10 mouse cellular contexts compared by ENCODE assay signal in genomic region chr13:41354591-41354990, GRCm38 (mm10).
DNase-seq lines count a peak whose midpoint lies in the region; ATAC-seq and TF ChIP-seq lines count a peak whose summit lies in the region.
"Had no signal": no experiment of that assay in that cellular context is flagged by ENCODE, and none has a peak within 500 bp of the region (broad histone marks: within the 10 kb centered on the region; RNA-seq: fewer than 3 reads in every experiment).

No protein-coding gene starts in this region.

- H3K27ac ChIP-seq in heart, embryonic 15.5 days = no peak overlapping the region
- peak overlapping the region; percentile 71; the same call in 1 of the 2 replicates for H3K27ac ChIP-seq in embryonic facial prominence, embryonic 10.5 days (replicated peaks)
- H3K27ac ChIP-seq in forebrain, postnatal 0 days (ENCODE audit: low read depth, low read length) = 0 out of 2 replicates have a peak overlapping the region, but pooled peaks have one; percentile 0
- H3K27ac ChIP-seq in midbrain, embryonic 12.5 days (replicated peaks) = no peak overlapping the region

- no peak for ATAC-seq in heart, embryonic 15.5 days (replicated peaks; ENCODE audit: insufficient number of reproducible peaks, insufficient read depth, low FRiP score, low read depth)
- ATAC-seq in forebrain, postnatal 0 days = no peak
- ATAC-seq in midbrain, embryonic 12.5 days (ENCODE audit: low FRiP score, low read depth) = no peak
- ATAC-seq: activated CD4-positive, CD25-positive, alpha-beta regulatory T cell, adult 4 months had no signal

- H3K9ac ChIP-seq in heart, embryonic 15.5 days = no peak overlapping the region
- H3K9ac ChIP-seq in forebrain, postnatal 0 days = peak overlapping the region; percentile 26; the same call in 1 of the 2 replicates
- no peak overlapping the region for H3K9ac ChIP-seq in midbrain, embryonic 12.5 days (replicated peaks)

- WGBS in heart, embryonic 15.5 days = 71% methylated on average over 6 of the region's 6 CpGs
- WGBS in embryonic facial prominence, embryonic 10.5 days = 63% methylated on average over 6 of the region's 6 CpGs
- 21% methylated on average over 6 of the region's 6 CpGs for WGBS in forebrain, postnatal 0 days
- WGBS in midbrain, embryonic 12.5 days = 47% methylated on average over 6 of the region's 6 CpGs

- H3K4me3 ChIP-seq in heart, embryonic 15.5 days = no peak overlapping the region
- peak overlapping the region; percentile 4; the same call in 1 of the 2 replicates for H3K4me3 ChIP-seq in embryonic facial prominence, embryonic 10.5 days
- 0 out of 2 replicates have a peak overlapping the region, but pooled peaks have one; percentile 0 for H3K4me3 ChIP-seq in forebrain, postnatal 0 days (ENCODE audit: low read depth, low read length)
- no peak overlapping the region for H3K4me3 ChIP-seq in midbrain, embryonic 12.5 days

- no peaks in the 10 kb centered on the region for H3K9me3 ChIP-seq in heart, embryonic 15.5 days (replicated peaks)
- H3K9me3 ChIP-seq in embryonic facial prominence, embryonic 10.5 days = no peaks in the 10 kb centered on the region
- no peaks in the 10 kb centered on the region for H3K9me3 ChIP-seq in forebrain, postnatal 0 days (ENCODE audit: low read length)
- no peaks in the 10 kb centered on the region for H3K9me3 ChIP-seq in midbrain, embryonic 12.5 days

- H3K36me3 ChIP-seq in heart, embryonic 15.5 days = no peaks in the 10 kb centered on the region
- no peaks in the 10 kb centered on the region for H3K36me3 ChIP-seq in embryonic facial prominence, embryonic 10.5 days (replicated peaks)
- no peaks in the 10 kb centered on the region for H3K36me3 ChIP-seq in forebrain, postnatal 0 days (ENCODE audit: insufficient read depth)
- H3K36me3 ChIP-seq in midbrain, embryonic 12.5 days = no peaks in the 10 kb centered on the region

- intact Hi-C loops in heart, postnatal 36 days (cut with DNase I) = no loop called here

- H3K4me2 ChIP-seq in heart, embryonic 15.5 days = peak overlapping the region; percentile 34; the same call in 1 of the 2 replicates
- H3K4me2 ChIP-seq in forebrain, postnatal 0 days (ENCODE audit: low read depth) = peak overlapping the region; percentile 26
- peak overlapping the region; percentile 14; the same call in 1 of the 2 replicates for H3K4me2 ChIP-seq in midbrain, embryonic 12.5 days (replicated peaks)

- H3K4me1 ChIP-seq in heart, embryonic 15.5 days (replicated peaks) = peaks cover 51% of the 10 kb centered on the region
- H3K4me1 ChIP-seq in embryonic facial prominence, embryonic 10.5 days = peaks cover 68% of the 10 kb centered on the region
- peaks cover 33% of the 10 kb centered on the region for H3K4me1 ChIP-seq in forebrain, postnatal 0 days (ENCODE audit: insufficient read depth)
- H3K4me1 ChIP-seq in midbrain, embryonic 12.5 days = peaks cover 41% of the 10 kb centered on the region

- no peak for DNase-seq in heart, postnatal 36 days
- no peak for DNase-seq in embryonic facial prominence, embryonic 10.5 days (ENCODE audit: low spot score)
- DNase-seq in forebrain, postnatal 0 days = no peak
- DNase-seq in frontal cortex, postnatal 14 days (ENCODE audit: low spot score in 2 of 2) = no peak
- no peak for DNase-seq in retina, embryonic 14.5 days (ENCODE audit: low spot score)
- no peak for DNase-seq in cerebellum, postnatal 25 days
- DNase-seq: cerebellum, adult 2 months had no signal

- TF ChIP-seq CTCF in forebrain, postnatal 0 days (IDR thresholded peaks at IDR 0.05; ENCODE audit: low read depth) = no peak

- no peaks in the 10 kb centered on the region for H3K27me3 ChIP-seq in heart, embryonic 15.5 days
- no peaks in the 10 kb centered on the region for H3K27me3 ChIP-seq in embryonic facial prominence, embryonic 10.5 days (replicated peaks; ENCODE audit: low read depth, poor library complexity, severe bottlenecking)
- H3K27me3 ChIP-seq in forebrain, postnatal 0 days (ENCODE audit: insufficient read depth, low read length) = no peaks in the 10 kb centered on the region
- H3K27me3 ChIP-seq in midbrain, embryonic 12.5 days = no peaks in the 10 kb centered on the region

Comparison
In these comparisons a context has a peak if more than half of its experiments do, and no peak if none do; other contexts are left out.
1. H3K27ac ChIP-seq: peak in embryonic facial prominence, embryonic 10.5 days (single experiment) and forebrain, postnatal 0 days (single experiment); none in heart, embryonic 15.5 days (single experiment) and midbrain, embryonic 12.5 days (single experiment).
2. H3K4me3 ChIP-seq: peak in embryonic facial prominence, embryonic 10.5 days (single experiment) and forebrain, postnatal 0 days (single experiment); none in heart, embryonic 15.5 days (single experiment) and midbrain, embryonic 12.5 days (single experiment).
3. Peak in every context shown above with its lines, with median percentiles within 50 percentile points of each other: H3K4me2 ChIP-seq.